Comparison of ENCODE assay signal across 8 mouse cellular contexts in the genomic region with DNA sequence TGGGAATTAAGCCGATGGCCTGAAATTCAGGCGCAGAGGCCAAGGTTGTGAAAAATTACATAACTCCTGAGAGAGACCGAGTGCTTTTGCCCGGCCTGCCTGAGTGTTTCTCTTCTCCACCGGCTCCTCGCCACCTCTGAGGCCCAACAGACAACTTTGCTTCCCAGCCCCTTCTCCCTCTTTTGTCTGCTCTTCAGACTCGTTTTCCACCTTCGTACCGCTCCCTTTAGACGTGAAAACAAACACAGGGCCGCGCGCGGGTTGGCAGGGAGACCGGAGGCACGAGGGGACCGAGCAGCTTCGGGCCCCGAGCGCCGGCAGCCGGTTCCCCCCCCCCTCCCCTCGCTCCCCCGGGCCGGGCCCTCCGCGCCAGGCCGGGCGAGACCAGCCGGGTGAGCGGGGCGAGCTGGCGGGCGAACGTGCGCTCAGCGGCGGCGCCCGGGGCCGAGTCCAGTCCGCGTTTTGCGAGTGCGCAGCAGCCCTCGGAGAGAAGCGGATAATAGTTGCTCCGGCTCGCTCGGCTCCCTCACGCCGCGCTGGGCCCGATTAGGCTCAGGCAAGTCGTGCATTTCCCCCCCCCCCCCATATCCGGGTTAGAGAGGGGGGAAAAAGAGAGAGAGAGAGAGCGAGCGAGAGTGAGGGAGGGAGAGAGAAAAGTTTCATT. TPM values are rescaled to one million over a fixed set of nuclear protein-coding genes. Genes with fewer than 3 reads are reported as not detected.
A peak's percentile ranks its signal among the peaks of the same experiment; 100 is the strongest.
DNase-seq lines count a peak whose midpoint lies in the region; ATAC-seq lines count a peak whose summit lies in the region.

A gene (plus strand): TSS at position 493 of the 664 bp plus-strand sequence.

- no peaks in the 10 kb centered on the region for H3K9me3 ChIP-seq in intestine, embryonic 16.5 days (ENCODE audit: control insufficient read depth, low read length)
- 0 out of 2 replicates have a peak, but pooled peaks cover 1% of the 10 kb centered on the region for H3K9me3 ChIP-seq in limb, embryonic 12.5 days
- no peaks in the 10 kb centered on the region for H3K9me3 ChIP-seq in midbrain, embryonic 13.5 days

- H3K4me1 ChIP-seq in intestine, embryonic 16.5 days (ENCODE audit: control insufficient read depth, insufficient read depth, low read length), result peaks cover 8% of the 10 kb centered on the region
- peaks cover 25% of the 10 kb centered on the region for H3K4me1 ChIP-seq in limb, embryonic 12.5 days (replicated peaks)
- H3K4me1 ChIP-seq in midbrain, embryonic 13.5 days (replicated peaks), result peaks cover 39% of the 10 kb centered on the region

- H3K27me3 ChIP-seq in intestine, embryonic 16.5 days (replicated peaks; ENCODE audit: control insufficient read depth, insufficient read depth, low read length), result no peaks in the 10 kb centered on the region
- no peaks in the 10 kb centered on the region for H3K27me3 ChIP-seq in limb, embryonic 12.5 days
- H3K27me3 ChIP-seq in midbrain, embryonic 13.5 days, result peaks cover 8% of the 10 kb centered on the region

- peak; percentile 78 for DNase-seq in layer of hippocampus, adult 11-12 months (ENCODE audit: low spot score)
- no peak for DNase-seq in layer of hippocampus, adult 9-10 months (ENCODE audit: low spot score)
- peak; percentile 93 for DNase-seq in embryo, embryonic 9.5 days (ENCODE audit: extremely low spot score)
- DNase-seq in gonadal fat pad, adult 2 months (ENCODE audit: low read depth), result no peak
- peak; percentile 58 for DNase-seq in spleen, adult 12 weeks (ENCODE audit: low spot score)

- H3K4me2 ChIP-seq in intestine, embryonic 16.5 days (ENCODE audit: low read depth, low read length), result peak within 1 kb of the TSS; percentile 73
- H3K4me2 ChIP-seq in limb, embryonic 12.5 days, result peak within 1 kb of the TSS; percentile 77
- H3K4me2 ChIP-seq in midbrain, embryonic 13.5 days (replicated peaks), result peak within 1 kb of the TSS; percentile 70

- ATAC-seq in intestine, embryonic 16.5 days, result peak; percentile 62
- ATAC-seq in limb, embryonic 12.5 days (ENCODE audit: insufficient number of reproducible peaks, insufficient read depth, low FRiP score, low TSS enrichment, low read depth), result peak; percentile 73
- ATAC-seq in midbrain, embryonic 13.5 days, result peak; percentile 77

- H3K36me3 ChIP-seq in intestine, embryonic 16.5 days (ENCODE audit: control insufficient read depth, insufficient read depth, low read length), result no peaks in the 10 kb centered on the region
- H3K36me3 ChIP-seq in limb, embryonic 12.5 days, result no peaks in the 10 kb centered on the region
- H3K36me3 ChIP-seq in midbrain, embryonic 13.5 days, result no peaks in the 10 kb centered on the region

- under 1% methylated on average over 52 of the region's 58 CpGs for WGBS in intestine, embryonic 16.5 days
- WGBS in limb, embryonic 12.5 days, result under 1% methylated on average over 57 of the region's 58 CpGs
- WGBS in midbrain, embryonic 13.5 days, result under 1% methylated on average over 56 of the region's 58 CpGs

- H3K9ac ChIP-seq in intestine, embryonic 16.5 days (ENCODE audit: low read depth, low read length), result peak within 1 kb of the TSS; percentile 99
- H3K9ac ChIP-seq in limb, embryonic 12.5 days (replicated peaks), result peak within 1 kb of the TSS; percentile 100
- H3K9ac ChIP-seq in midbrain, embryonic 13.5 days (replicated peaks), result peak within 1 kb of the TSS; percentile 100

- H3K4me3 ChIP-seq in intestine, embryonic 16.5 days (ENCODE audit: low read length), result peak within 1 kb of the TSS; percentile 93
- peak within 1 kb of the TSS; percentile 97 for H3K4me3 ChIP-seq in limb, embryonic 12.5 days (replicated peaks)
- H3K4me3 ChIP-seq in midbrain, embryonic 13.5 days (replicated peaks), result peak within 1 kb of the TSS; percentile 92

- H3K27ac ChIP-seq in intestine, embryonic 16.5 days (ENCODE audit: low read length), result peak within 1 kb of the TSS; percentile 100
- peak within 1 kb of the TSS; percentile 100 for H3K27ac ChIP-seq in limb, embryonic 12.5 days
- peak within 1 kb of the TSS; percentile 100 for H3K27ac ChIP-seq in midbrain, embryonic 13.5 days

RNA-seq across cellular contexts. Expression of the gene that starts here (rescaled TPM):
- 23.2 and 34.2 TPM in 2 replicates for polyA plus RNA-seq in gonadal fat pad, adult 2 months (2012; rRNA removed)
- polyA plus RNA-seq in intestine, embryonic 16.5 days (2015; fragmentation: Nextera tagmentation; extraction: Ambion mirVana), result 5.8 and 6.5 TPM in 2 replicates
- polyA plus RNA-seq in limb, embryonic 12.5 days (2016; fragmentation: Nextera tagmentation; extraction: Ambion mirVana), result 17.8 and 18.2 TPM in 2 replicates
- 14.0 and 14.8 TPM in 2 replicates for polyA plus RNA-seq in midbrain, embryonic 13.5 days (2015; fragmentation: Nextera tagmentation; extraction: Ambion mirVana)

Comparison
In these comparisons a context has a peak if more than half of its experiments do, and no peak if none do; other contexts are left out.
1. DNase-seq: peak in layer of hippocampus, adult 11-12 months (single experiment), embryo, embryonic 9.5 days (single experiment) and spleen, adult 12 weeks (single experiment); none in layer of hippocampus, adult 9-10 months (single experiment) and gonadal fat pad, adult 2 months (single experiment).
2. Peak in every context shown above with its lines, with median percentiles within 50 percentile points of each other: ATAC-seq, H3K27ac ChIP-seq, H3K4me2 ChIP-seq, H3K4me3 ChIP-seq and H3K9ac ChIP-seq.